Mouse (Mus musculus): ENCODE measurements at regions not wholly inside any gene's neighbourhood (a gene's known extent, or its start where the extent isn't known, plus 50 kb on each side); places are given as distances from the start of the nearest gene placed in this dataset.
"Not testable (repeated sequence)": the region's sequence is repeated elsewhere in the genome, so short reads cannot be mapped to it uniquely, and the experiment has no call there.

DNA sequence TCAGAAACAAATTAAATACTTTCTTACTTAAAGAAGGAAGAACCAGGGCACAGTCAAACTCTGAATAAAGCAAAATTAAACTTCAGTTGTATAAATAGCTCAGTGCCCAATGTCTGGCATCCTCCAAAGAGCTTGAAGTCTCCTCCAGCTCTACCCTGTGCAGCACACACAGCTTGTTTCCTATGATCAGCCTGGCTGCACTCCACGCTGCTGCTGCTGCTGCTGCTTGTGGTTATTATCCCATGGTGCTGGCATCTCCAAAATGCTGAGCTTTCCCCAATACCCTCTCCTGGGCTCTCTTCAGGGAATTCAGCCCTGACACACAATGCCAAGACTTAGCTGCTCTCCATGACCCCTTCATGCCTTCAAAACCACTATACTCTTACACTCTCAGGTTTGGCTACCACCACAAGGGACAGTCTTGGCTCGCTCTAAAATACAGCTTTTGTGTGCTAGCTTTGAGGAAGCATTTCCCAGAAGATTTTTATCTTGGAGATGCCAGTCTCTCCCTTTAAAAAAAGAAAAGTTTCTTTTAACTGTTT, 121.0 kb downstream of the Rab10 start:
- DNase-seq: not testable (repeated sequence)

- no peak for DNase-seq
Measured at GRCm38 (mm10) chr12:3188137-3188536, 121.6 kb downstream of the Rab10 start.

GRCm38 (mm10) chr12:3173325-3173724, 136.4 kb downstream of the Rab10 start:
- no peak for DNase-seq

DNA sequence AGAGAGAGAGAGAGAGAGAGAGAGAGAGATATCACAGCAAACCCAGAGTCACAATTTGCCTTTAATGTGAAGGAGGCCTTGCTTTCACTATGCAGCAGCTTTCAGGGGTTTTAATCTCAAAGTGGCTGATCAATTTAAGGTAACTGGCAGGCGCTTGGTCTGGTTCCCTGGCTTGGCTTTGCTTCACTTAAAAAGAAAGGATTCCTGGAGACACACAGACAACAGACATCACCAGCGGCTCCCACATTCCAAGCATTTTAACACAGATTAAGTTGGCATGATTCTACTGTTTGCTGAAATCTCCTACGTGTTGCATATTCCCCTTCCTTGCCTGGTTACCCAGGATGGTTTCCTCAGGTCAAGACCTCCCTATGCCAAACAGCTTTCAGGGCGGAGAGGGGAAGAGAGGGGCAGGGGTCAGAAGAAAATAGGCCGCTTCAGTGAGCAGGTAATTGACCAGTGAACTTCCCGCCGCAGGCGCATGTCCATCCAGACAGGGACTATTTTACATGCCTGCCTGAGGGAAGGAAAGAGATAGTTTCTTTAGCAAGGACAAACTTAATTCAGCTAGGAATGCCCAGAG, 140.0 kb downstream of the Rab10 start:
- not testable (repeated sequence) for DNase-seq

GRCm38 (mm10) chr12:3161666-3162065, 148.1 kb downstream of the Rab10 start:
- DNase-seq: not testable (repeated sequence)

DNA sequence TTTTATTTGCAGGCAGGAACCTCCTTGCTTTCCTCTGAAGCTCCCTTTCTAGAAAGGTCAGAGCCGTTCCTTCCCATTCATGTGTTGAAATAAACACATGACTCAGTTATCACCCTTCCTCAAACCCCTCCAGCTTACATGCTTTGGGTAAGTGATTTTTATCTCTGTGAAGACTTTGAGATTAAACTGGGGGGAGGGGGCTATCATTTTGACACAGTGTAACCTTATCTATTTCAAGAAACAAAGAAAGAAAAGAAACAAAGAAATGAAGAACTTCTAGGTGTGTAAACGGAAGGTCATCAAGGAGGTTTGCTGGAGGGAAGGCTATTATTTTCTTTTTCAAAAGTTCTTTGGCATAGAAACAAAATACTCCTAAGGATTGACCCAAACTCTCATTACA, 151.0 kb downstream of the Rab10 start:
- DNase-seq: not testable (repeated sequence)

- not testable (repeated sequence) for DNase-seq
Measured at GRCm38 (mm10) chr12:3153705-3154104, 156.1 kb downstream of the Rab10 start.

GRCm38 (mm10) chr12:3132553-3132952, 177.2 kb downstream of the Rab10 start:
- DNase-seq: not testable (repeated sequence)

GRCm38 (mm10) chr12:3131149-3131751, 178.5 kb downstream of the Rab10 start:
- not testable (repeated sequence) for DNase-seq

- not testable (repeated sequence) for DNase-seq
Measured at GRCm38 (mm10) chr12:3127336-3127735, 182.4 kb downstream of the Rab10 start.

- DNase-seq: no peak
Measured at GRCm38 (mm10) chr12:3124036-3124435, 185.7 kb downstream of the Rab10 start.

- not testable (repeated sequence) for DNase-seq
Measured at GRCm38 (mm10) chr12:3110589-3110988, 199.2 kb downstream of the Rab10 start.

GRCm38 (mm10) chr12:3109671-3110070, 200.1 kb downstream of the Rab10 start:
- not testable (repeated sequence) for DNase-seq

GRCm38 (mm10) chr12:3101963-3102362, 207.8 kb downstream of the Rab10 start:
- DNase-seq: not testable (repeated sequence)

DNA sequence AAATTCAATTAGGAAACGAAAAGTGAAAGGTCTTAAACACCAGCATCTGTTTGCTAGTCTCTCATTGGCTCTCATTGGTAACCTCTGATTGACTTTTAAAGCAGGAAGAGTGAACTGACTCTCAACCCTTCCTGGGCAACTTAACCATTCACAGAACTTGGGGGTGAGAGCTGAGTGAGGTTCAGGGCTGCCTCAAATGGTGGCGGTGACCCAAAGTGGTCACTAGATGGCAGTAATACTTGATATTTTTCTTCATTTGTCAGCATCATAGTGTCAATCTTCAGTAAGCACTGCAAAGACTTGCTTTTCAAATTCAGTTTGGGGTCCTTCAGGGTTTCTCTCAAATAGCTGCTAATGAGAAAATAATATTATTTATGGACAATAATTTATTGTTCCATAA, 211.6 kb downstream of the Rab10 start:
- peak; percentile 26 for DNase-seq

GRCm38 (mm10) chr12:3094509-3094908, 215.3 kb downstream of the Rab10 start:
- DNase-seq: no peak

DNA sequence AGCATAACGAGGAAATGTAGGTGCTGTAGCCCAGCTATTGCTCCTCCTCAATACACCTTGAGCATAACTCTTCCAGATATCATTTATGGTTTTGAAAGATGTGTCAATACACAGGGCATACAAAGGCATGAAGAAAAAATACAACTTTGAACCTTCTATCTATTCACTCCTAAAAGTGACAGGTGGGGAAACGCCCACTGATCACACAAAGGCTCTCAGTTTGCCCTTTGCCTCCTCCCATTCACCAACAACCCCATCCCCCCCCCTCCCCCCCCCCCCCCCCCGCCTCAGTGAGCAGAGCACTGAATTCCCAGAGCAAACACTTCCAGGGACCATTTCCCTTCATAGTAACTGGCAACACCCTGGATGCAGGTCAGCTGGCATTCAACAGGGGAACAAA, 216.8 kb downstream of the Rab10 start:
- not testable (repeated sequence) for DNase-seq

DNA sequence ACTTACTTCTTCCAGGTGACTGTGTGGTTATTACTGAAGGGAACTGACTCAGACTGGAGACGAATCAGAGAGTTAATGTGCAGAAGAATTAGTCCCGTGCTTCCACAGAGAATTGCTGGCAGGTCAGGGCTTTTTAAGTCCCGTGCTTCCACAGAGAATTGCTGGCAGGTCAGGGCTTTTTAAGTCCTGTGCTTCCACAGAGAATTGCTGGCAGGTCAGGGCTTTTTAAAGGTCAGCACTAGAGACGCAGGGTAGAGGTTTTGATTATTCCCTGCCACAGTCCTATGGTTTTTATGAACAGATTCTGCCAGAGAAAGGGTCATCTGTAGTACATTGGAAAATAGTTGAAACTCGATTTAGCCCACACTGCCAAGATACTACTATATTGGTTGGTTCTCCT, 260.2 kb downstream of the Rab10 start:
- DNase-seq: not testable (repeated sequence)

DNA sequence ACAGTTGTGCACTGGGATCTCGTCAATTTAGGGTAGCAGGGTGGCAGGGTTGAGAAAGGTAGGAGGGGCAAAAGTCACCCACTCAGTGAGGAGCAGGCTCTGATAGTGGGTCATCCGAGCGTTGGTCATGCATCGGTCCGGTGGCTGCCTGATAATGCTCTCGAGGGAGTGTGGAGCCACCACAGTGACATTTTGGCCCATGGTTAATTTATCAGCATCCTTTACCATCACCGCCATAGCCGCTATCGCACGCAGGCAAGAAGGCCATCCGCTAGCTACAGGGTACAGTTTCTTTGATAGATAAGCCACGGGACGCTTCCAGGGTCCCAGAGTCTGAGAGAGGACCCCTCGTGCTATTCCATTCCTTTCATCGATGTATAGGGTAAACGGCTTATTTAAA, 291.3 kb downstream of the Rab10 start:
- not testable (repeated sequence) for DNase-seq

DNA sequence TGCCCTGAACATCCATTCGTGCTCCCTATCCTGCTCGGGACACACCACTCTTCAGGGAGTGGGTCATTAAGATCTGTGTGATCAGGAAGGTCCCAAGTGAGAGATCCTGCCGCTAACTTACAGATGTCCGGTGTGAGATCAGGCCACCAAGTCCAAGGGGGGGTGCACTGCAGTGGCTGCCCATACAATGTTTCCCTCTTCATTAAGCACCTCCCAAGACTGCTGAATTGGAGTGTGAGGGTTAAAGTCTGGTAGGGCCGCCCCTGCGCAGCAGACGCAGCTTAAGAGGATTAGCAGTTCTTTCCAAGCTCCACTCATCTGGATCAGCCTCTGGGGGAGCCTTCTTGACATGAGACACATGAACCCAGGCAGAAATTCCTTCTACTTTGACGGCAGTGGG, 293.0 kb downstream of the Rab10 start:
- not testable (repeated sequence) for DNase-seq
